Mouse (Mus musculus) C2C12 (cell line): ENCODE results near the gene Rab21.

Experiments
- CTCF ChIP-seq: IDR thresholded peaks from one replicate; pipeline ENCODE4 v1.5.1; 2011; ENCODE audit not compliant: control insufficient read depth, insufficient read depth, insufficient read length
- MYOG ChIP-seq: IDR thresholded peaks from one replicate; pipeline ENCODE4 v1.6.1; 2011; ENCODE audit not compliant: control insufficient read depth, insufficient read length; ENCODE audit errors: extremely low read depth
- USF1 ChIP-seq: IDR thresholded peaks from one replicate; pipeline ENCODE4 v1.6.1; 2011; ENCODE audit warnings: low read depth, mild to moderate bottlenecking, control low read depth, moderate library complexity

- TF ChIP-seq CTCF: no peak
- no peak for TF ChIP-seq USF1
- TF ChIP-seq MYOG: no peak
Measured at GRCm38 (mm10) chr10:115356106-115356505, 40.7 kb upstream of the Rab21 start.
